Mouse (Mus musculus): ENCODE data around the gene Ulk2. TPM values are rescaled to one million over a fixed set of nuclear protein-coding genes. Genes with fewer than 3 reads are reported as not detected.

Ulk2 gene
- 29.1 TPM for polyA plus RNA-seq (2014; fragmentation: Illumina TruSeq; extraction: RNeasy Lipid Tissue Mini Kit (QIAGEN cat#74804); ENCODE audit: low read depth, low replicate concordance)

DNA sequence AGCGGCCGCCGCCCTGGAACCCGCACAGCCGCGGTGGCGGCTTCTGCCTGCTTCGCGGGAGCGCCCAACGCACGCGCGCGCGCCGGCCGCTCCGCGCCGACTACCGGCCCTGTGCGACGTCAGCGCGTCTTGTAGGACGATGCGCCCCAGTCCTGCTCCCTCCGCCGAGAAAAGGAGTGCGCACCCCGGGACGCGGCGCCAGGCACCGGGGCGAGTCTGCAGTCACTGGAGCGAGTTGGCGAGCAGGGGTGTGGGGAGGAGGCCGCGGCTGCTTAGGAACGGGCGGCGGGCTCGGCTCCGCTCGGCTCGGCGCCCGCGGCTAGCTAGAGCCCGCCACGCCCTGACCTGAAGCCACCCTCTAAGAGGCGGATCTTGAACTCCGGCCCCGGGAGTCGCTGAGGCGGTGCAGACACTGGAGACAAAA is at the start of gene Ulk2:
Gene Ulk2, minus strand, starts transcription at position 86 of the 424 bp plus-strand sequence.

GRCm38 (mm10) chr11:61761584-61762407 is 93.1 kb downstream of the Ulk2 start, which contains the start of gene Prpsap2:
Gene Prpsap2 (minus strand): TSS chr11:61762088.

Other genes starting within 250 kb of the Ulk2 start
- gene Grap, start 201.8 kb downstream of the Ulk2 start, polyA plus RNA-seq (2014; fragmentation: Illumina TruSeq; extraction: RNeasy Lipid Tissue Mini Kit (QIAGEN cat#74804); ENCODE audit: low read depth, low replicate concordance), result 11.8 TPM
- gene Fam83g, start 171.0 kb downstream of the Ulk2 start, polyA plus RNA-seq (2014; fragmentation: Illumina TruSeq; extraction: RNeasy Lipid Tissue Mini Kit (QIAGEN cat#74804); ENCODE audit: low read depth, low replicate concordance), result 2.2 TPM
- not detected for gene Slc5a10, start 134.2 kb downstream of the Ulk2 start, polyA plus RNA-seq (2014; fragmentation: Illumina TruSeq; extraction: RNeasy Lipid Tissue Mini Kit (QIAGEN cat#74804); ENCODE audit: low read depth, low replicate concordance)
- gene Prpsap2, start 93.0 kb downstream of the Ulk2 start, polyA plus RNA-seq (2014; fragmentation: Illumina TruSeq; extraction: RNeasy Lipid Tissue Mini Kit (QIAGEN cat#74804); ENCODE audit: low read depth, low replicate concordance), result 29.1 TPM
- 13.1 TPM for gene Akap10, start 75.2 kb upstream of the Ulk2 start, polyA plus RNA-seq (2014; fragmentation: Illumina TruSeq; extraction: RNeasy Lipid Tissue Mini Kit (QIAGEN cat#74804); ENCODE audit: low read depth, low replicate concordance)
- 4.8 TPM for gene Specc1, start 101.7 kb upstream of the Ulk2 start, polyA plus RNA-seq (2014; fragmentation: Illumina TruSeq; extraction: RNeasy Lipid Tissue Mini Kit (QIAGEN cat#74804); ENCODE audit: low read depth, low replicate concordance)